Mouse (Mus musculus) E14TG2a.4 (cell line): ENCODE data around the gene Ppox.
"Not testable (repeated sequence)": the region's sequence is repeated elsewhere in the genome, so short reads cannot be mapped to it uniquely, and the experiment has no call there.

ENCODE experiments used
- H3K27me3 ChIP-seq: 2 replicates; pipeline ENCODE4 v1.6.1; 2014; ENCODE audit warnings: low read length, control low read depth; ENCODE audit not compliant: insufficient read depth
- H3K36me3 ChIP-seq: 2 replicates; pipeline ENCODE4 v1.6.1; 2014; ENCODE audit warnings: low read length, control low read depth; ENCODE audit not compliant: insufficient read depth
- H3K4me1 ChIP-seq: replicated peaks from 2 replicates; pipeline ENCODE4 v1.6.1; 2014; ENCODE audit warnings: low read depth, low read length, control low read depth
- H3K4me3 ChIP-seq: replicated peaks from 2 replicates; pipeline ENCODE4 v1.5.1; 2014; ENCODE audit warnings: mild to moderate bottlenecking, low read length
- H3K9me3 ChIP-seq: 2 replicates; pipeline ENCODE4 v1.6.1; 2014; ENCODE audit warnings: low read length, control low read depth
- CTCF ChIP-seq: conservative IDR thresholded peaks from 2 replicates; pipeline ENCODE4 v1.5.1; 2014; ENCODE audit warnings: low read length
- NANOG ChIP-seq: IDR thresholded peaks from 2 replicates; pipeline ENCODE4 v1.6.1; 2014; ENCODE audit warnings: borderline replicate concordance, low read length, mixed read lengths
- POU5F1 ChIP-seq: IDR thresholded peaks from 2 replicates; pipeline ENCODE4 v1.6.1; 2014; ENCODE audit warnings: low read length, borderline replicate concordance

The Ppox gene

DNA sequence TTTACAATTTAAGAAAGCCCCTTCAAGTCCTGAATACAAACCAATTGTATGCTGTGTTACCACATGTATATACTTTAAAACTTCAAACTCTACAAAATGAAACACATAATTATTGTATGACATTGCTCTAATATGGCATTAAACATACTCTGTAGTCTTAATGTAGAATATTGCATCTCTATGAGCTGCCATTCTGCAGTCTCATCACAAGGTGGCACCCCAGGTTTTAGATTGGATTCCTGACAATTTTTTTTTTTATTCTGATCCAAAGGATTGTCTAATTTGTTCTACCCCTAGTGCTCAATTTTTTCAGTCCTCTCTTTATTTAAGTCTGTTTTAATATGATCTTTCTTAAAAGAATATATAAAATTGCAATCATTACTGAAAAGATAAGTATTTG is 40.4 kb upstream of the Ppox start:
- no peaks in the 10 kb centered on the region for H3K27me3 ChIP-seq
- H3K4me1 ChIP-seq, result peaks cover 71% of the 10 kb centered on the region
- H3K9me3 ChIP-seq, result no peaks in the 10 kb centered on the region
- H3K4me3 ChIP-seq, result no peak overlapping the region
- TF ChIP-seq CTCF (peak; percentile 55), NANOG (no peak)
- H3K36me3 ChIP-seq, result peaks cover 15% of the 10 kb centered on the region

DNA sequence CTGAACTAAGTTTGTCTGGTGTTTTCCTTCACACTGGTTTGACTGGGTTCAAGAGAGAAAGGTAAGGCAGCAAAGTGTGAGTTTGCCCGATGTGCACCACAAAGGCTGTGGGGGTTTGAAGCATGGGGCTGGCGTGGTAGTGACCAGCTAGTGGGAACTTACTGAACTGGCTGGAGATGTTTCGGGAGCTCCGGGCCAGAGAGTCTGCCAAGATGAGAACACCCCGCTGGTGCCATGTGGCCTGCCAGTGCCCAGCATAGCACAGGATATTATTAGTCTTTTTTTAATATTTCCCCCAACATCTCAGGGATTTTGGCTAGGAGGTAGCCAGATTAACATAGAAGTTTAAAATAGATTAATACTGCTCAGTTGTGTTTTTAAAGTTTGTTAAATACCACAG is 39.2 kb upstream of the Ppox start:
- TF ChIP-seq NANOG, result no peak
- TF ChIP-seq POU5F1, result no peak
- TF ChIP-seq CTCF, result no peak
- H3K9me3 ChIP-seq, result no peaks in the 10 kb centered on the region
- no peaks in the 10 kb centered on the region for H3K27me3 ChIP-seq
- H3K4me1 ChIP-seq, result peaks cover 59% of the 10 kb centered on the region
- H3K4me3 ChIP-seq, result peak overlapping the region; percentile 87
- H3K36me3 ChIP-seq, result peaks cover 3% of the 10 kb centered on the region

DNA sequence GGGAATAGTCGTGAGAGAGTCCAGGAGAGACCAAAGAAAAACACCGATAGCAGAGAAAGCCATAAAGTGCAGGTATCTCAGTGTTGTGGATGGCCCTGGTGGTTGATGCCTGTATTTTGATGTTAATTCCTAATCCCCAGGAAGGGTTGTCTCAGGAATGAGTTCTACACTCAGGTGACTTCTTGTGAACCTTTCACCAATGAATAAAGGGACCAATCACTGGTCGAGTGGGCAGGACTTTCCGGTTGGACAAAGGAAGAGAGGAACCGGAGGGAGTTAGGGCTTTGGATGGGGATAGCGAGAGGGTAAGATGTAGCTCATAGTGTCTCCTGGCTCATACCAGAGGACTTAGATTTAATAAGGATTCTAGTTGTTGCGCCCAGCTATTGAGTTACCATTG is 38.8 kb upstream of the Ppox start:
- Histone ChIP-seq H3K36me3 (no peaks in the 10 kb centered on the region), H3K4me3 (peak overlapping the region; percentile 87), H3K27me3 (no peaks in the 10 kb centered on the region), H3K9me3 (no peaks in the 10 kb centered on the region), H3K4me1 (peaks cover 55% of the 10 kb centered on the region)
- TF ChIP-seq NANOG (peak; percentile 81), POU5F1 (no peak)

DNA sequence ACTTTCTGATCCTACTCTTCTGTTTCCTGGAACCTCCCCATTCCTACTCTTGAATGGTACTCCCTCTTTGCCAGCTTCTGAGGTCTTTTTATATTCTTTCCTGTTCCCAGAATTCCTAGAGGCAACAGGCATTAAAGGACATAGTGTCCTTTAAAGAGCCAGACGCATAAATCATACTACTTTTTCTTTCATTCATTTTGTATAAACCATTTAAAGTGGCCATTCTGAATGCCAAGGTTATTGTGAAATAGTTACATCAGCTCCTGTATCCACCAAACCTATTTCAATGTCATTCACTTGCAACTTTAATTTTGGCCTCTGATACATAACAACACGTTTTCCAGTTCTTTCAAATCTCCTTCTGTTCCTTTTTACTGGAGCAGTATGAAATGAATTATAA is 28.3 kb upstream of the Ppox start:
- peaks cover 7% of the 10 kb centered on the region; the same call in 1 of the 2 replicates for H3K4me1 ChIP-seq
- no peaks in the 10 kb centered on the region for H3K27me3 ChIP-seq
- no peaks in the 10 kb centered on the region for H3K36me3 ChIP-seq
- TF ChIP-seq POU5F1 (no peak), CTCF (no peak), NANOG (no peak)
- H3K9me3 ChIP-seq, result no peaks in the 10 kb centered on the region
- H3K4me3 ChIP-seq, result no peak overlapping the region

DNA sequence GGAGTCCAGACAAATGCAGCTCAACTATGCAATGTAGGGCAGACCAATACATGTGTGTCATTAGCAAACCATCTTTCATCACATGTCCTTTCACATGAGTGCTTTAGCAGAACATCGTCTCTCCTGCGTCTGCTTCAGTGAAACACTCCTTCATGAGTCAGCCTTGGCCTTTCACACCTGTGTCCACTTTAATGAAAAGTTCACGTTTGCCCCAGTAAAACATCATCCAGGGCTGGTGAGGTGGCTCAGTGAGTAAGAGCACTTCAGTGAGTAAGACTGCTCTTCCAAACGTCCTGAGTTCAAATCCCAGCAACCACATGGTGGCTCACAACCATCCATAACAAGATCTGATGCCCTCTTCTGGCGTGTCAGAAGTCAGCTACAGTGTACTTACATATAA is 25.2 kb upstream of the Ppox start:
- H3K36me3 ChIP-seq, H3K9me3 ChIP-seq, H3K4me1 ChIP-seq, H3K4me3 ChIP-seq, H3K27me3 ChIP-seq: not testable (repeated sequence)

DNA sequence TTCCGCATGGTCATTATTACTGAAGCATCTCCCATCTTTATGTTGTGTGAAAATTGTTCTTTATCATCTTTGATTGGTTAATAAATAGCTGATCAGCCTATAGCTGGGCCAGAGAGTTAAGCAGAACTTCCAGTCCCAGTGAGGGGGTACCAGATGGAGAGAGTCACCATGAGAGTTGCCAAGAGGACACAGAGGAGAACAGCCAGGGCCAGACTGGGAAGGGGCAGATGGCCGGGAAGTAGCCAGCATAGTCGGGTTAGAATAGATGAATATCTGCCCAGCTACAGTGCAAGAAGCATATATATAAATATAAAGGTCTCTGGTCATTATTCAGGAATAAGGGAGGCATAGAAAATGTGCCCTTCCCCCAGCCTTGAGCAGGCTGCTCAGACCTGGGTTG is 17.2 kb upstream of the Ppox start:
- TF ChIP-seq CTCF (no peak), POU5F1 (no peak), NANOG (no peak)
- Histone ChIP-seq H3K27me3 (no peaks in the 10 kb centered on the region), H3K36me3 (no peaks in the 10 kb centered on the region), H3K9me3 (no peaks in the 10 kb centered on the region), H3K4me3 (no peak overlapping the region), H3K4me1 (peaks cover 22% of the 10 kb centered on the region)

DNA sequence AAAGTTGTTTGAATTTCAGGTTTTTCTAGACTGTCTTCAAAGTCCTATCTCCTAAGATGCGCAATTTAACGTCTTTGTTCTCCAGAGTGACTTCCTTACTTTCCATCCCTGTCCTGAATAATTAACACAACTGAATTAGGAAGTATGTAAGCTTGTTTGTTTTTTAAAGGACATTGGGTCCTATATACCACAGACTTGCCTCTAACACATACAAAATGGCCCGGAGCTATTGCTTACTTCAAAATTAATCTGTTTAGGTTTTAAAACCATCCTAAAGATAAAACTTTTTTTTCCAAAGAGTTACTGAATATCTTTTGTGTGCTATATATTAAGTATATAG is 14.0 kb upstream of the Ppox start:
- Histone ChIP-seq H3K36me3 (peaks cover under 1% of the 10 kb centered on the region), H3K27me3 (no peaks in the 10 kb centered on the region), H3K4me3 (peak overlapping the region; percentile 94), H3K9me3 (no peaks in the 10 kb centered on the region), H3K4me1 (peaks cover 41% of the 10 kb centered on the region)
- TF ChIP-seq NANOG (no peak), CTCF (no peak), POU5F1 (no peak)

GRCm38 (mm10) chr1:171294298-171295062 is 13.5 kb upstream of the Ppox start, which contains the start of gene Ufc1:
Gene Ufc1, minus strand, starts transcription at chr1:171295024.
- Histone ChIP-seq H3K9me3 (no peaks in the 10 kb centered on the region), H3K36me3 (peaks cover 6% of the 10 kb centered on the region), H3K27me3 (no peaks in the 10 kb centered on the region), H3K4me1 (peaks cover 46% of the 10 kb centered on the region), H3K4me3 (peak within 1 kb of the TSS; percentile 94)
- TF ChIP-seq CTCF, result no peak
- no peak for TF ChIP-seq NANOG
- no peak for TF ChIP-seq POU5F1

DNA sequence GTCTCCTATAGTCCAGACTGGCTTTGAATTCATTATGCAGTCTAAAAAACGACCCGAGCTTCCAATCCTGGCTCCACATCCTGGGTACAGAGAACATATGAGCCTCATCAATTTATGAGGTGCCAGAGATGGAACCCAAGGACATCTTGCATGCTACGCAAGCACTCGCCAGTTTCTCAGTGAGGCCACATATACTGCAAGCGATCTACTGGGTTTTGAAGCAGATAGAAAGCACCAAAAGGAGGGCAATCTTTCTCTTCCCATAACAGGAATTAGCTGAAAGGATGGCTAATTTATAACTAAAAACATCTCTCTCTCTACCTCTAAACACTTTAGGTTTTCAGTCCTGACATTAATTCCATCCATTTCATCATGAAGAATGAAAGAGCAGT is 12.9 kb upstream of the Ppox start:
- Histone ChIP-seq H3K9me3 (no peaks in the 10 kb centered on the region), H3K4me1 (peaks cover 52% of the 10 kb centered on the region), H3K36me3 (peaks cover 12% of the 10 kb centered on the region), H3K4me3 (peak overlapping the region; percentile 94), H3K27me3 (no peaks in the 10 kb centered on the region)
- no peak for TF ChIP-seq POU5F1
- no peak for TF ChIP-seq CTCF
- TF ChIP-seq NANOG, result no peak
